Mouse (Mus musculus): Measurements from ENCODE around the gene Calcoco2. TPM values are rescaled to one million over a fixed set of nuclear protein-coding genes. Genes with fewer than 3 reads are reported as not detected.

Gene Calcoco2
- total RNA-seq, 2 experiments from 2014 or later = not detected

DNA sequence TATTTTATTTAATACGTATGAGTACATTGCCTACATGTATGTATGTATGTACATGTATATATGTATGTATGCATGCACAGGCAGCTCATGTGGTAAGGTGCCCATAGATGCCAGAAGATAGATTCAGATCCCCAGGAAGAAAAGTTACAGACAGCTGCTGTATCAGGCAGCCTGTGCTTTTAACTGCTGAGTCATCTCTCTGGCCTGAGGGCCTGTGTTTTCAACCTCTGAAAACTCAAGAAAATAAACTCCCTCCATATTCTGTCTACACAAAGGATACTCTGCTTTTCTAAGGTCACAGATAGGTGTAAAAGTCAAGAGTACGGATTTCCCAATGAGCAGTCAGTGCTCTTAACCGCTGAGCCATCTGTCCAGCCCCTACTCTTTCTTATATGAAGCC is 60.9 kb downstream of the Calcoco2 start:
- no peak for DNase-seq (ENCODE audit: extremely low spot score in 1 of 2, low spot score in 2 of 2)
- intact Hi-C loops (cut with DNase I) = no loop called here

DNA sequence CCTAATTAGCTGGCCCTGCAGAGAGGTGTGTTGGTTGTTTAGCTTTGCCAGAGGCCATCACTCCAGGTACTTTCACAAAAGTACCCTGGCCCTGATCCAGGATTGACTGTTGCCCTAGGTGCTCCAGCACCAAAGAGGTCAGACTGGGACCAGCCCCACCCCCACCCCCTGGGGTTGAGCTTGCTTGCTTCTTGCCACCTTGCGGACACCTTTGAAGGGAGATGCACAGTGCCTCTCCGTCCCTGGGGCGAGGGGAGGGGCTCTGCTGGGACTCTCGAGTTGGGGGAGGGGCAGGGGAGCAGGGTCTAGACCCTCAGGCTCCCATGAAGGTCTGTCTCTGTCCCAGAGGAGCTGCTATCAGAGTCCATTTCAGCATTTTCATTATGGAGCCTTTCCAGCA is 61.8 kb downstream of the Calcoco2 start:
- intact Hi-C loops (cut with DNase I) = no loop called here

More for the DNA sequence above, 61.8 kb downstream of the Calcoco2 start:
- peak in 1 of 2 experiments; percentile 38 for DNase-seq (ENCODE audit: extremely low spot score in 1 of 2, low spot score in 2 of 2)

Other genes with a start within 250 kb of the Calcoco2 start
- not detected for gene B4galnt2, start 197.1 kb downstream of the Calcoco2 start, total RNA-seq (2021)
- gene Igf2bp1, start 106.0 kb downstream of the Calcoco2 start, total RNA-seq (2021) = under 1 TPM; 0.10 to 0.75 TPM
- not detected for gene Gip, start 87.4 kb downstream of the Calcoco2 start, total RNA-seq (2021)
- 10 to 100 TPM; 87.1 to 96.3 TPM for gene Snf8, start 77.1 kb downstream of the Calcoco2 start, total RNA-seq (2021)
- gene Ube2z, start 46.6 kb downstream of the Calcoco2 start, total RNA-seq (2021) = 10 to 100 TPM; 63.0 to 64.2 TPM
- gene Atp5g1, start 36.3 kb downstream of the Calcoco2 start, total RNA-seq (2021) = 100 to 1,000 TPM; 556 to 586 TPM
- under 1 TPM; 0.24 to 0.53 TPM for gene Ttll6, start 21.8 kb upstream of the Calcoco2 start, total RNA-seq (2021)
- not detected for gene Hoxb13, start 82.4 kb upstream of the Calcoco2 start, total RNA-seq (2021)
- gene Hoxb9, start 159.5 kb upstream of the Calcoco2 start, total RNA-seq (2021) = not detected
- gene Hoxb8, start 169.9 kb upstream of the Calcoco2 start, total RNA-seq (2021) = not detected
- not detected for gene Hoxb7, start 174.7 kb upstream of the Calcoco2 start, total RNA-seq (2021)
- not detected for gene Hoxb6, start 180.5 kb upstream of the Calcoco2 start, total RNA-seq (2021)
- gene Hoxb5, start 191.4 kb upstream of the Calcoco2 start, total RNA-seq (2021) = not detected
- gene Hoxb4, start 206.3 kb upstream of the Calcoco2 start, total RNA-seq (2021) = not detected
- not detected for gene Hoxb3, start 211.4 kb upstream of the Calcoco2 start, total RNA-seq (2021)
- not detected for gene Hoxb2, start 238.6 kb upstream of the Calcoco2 start, total RNA-seq (2021)